10 mouse cellular contexts compared by ENCODE assay signal in genomic region chr11:86991241-86991640, GRCm38 (mm10). TPM values are rescaled to one million over a fixed set of nuclear protein-coding genes. Genes with fewer than 3 reads are reported as not detected.
DNase-seq lines count a peak whose midpoint lies in the region; ATAC-seq lines count a peak whose summit lies in the region.
"Had no signal": no experiment of that assay in that cellular context is flagged by ENCODE, and none has a peak within 500 bp of the region (broad histone marks: within the 10 kb centered on the region; RNA-seq: fewer than 3 reads in every experiment).

No protein-coding gene starts in this region.

- no peaks in the 10 kb centered on the region for H3K9me3 ChIP-seq in heart, embryonic 15.5 days (replicated peaks)
- no peaks in the 10 kb centered on the region for H3K9me3 ChIP-seq in liver, embryonic 11.5 days (ENCODE audit: control insufficient read depth, low read length)
- no peaks in the 10 kb centered on the region for H3K9me3 ChIP-seq in liver, embryonic 12.5 days (replicated peaks)
- no peaks in the 10 kb centered on the region for H3K9me3 ChIP-seq in forebrain, embryonic 15.5 days
- no peaks in the 10 kb centered on the region for H3K9me3 ChIP-seq in midbrain, embryonic 16.5 days (replicated peaks; ENCODE audit: control insufficient read depth, low read length, poor library complexity, severe bottlenecking)
- H3K9me3 ChIP-seq: lung, embryonic 15.5 days had no signal

- intact Hi-C loops in heart, postnatal 14 days (cut with DNase I) = loop anchor here (10.0 kb wide), 1 partner anchor 96 kb away; no protein-coding TSS in a partner anchor

- no peaks in the 10 kb centered on the region for H3K36me3 ChIP-seq in heart, embryonic 15.5 days
- no peaks in the 10 kb centered on the region for H3K36me3 ChIP-seq in liver, embryonic 11.5 days (ENCODE audit: control insufficient read depth, insufficient read depth, low read length)
- H3K36me3 ChIP-seq in liver, embryonic 12.5 days = no peaks in the 10 kb centered on the region
- H3K36me3 ChIP-seq in forebrain, embryonic 15.5 days = no peaks in the 10 kb centered on the region
- no peaks in the 10 kb centered on the region for H3K36me3 ChIP-seq in midbrain, embryonic 16.5 days (ENCODE audit: control insufficient read depth, insufficient read depth, low read length)
- H3K36me3 ChIP-seq: lung, embryonic 15.5 days had no signal

- no peak for ATAC-seq in heart, embryonic 15.5 days (replicated peaks; ENCODE audit: insufficient number of reproducible peaks, insufficient read depth, low FRiP score, low read depth)
- ATAC-seq in liver, embryonic 11.5 days (replicated peaks; ENCODE audit: low FRiP score) = no peak
- ATAC-seq in liver, embryonic 12.5 days = no peak
- ATAC-seq in forebrain, embryonic 15.5 days (replicated peaks) = no peak
- no peak for ATAC-seq in midbrain, embryonic 16.5 days

- no peaks in the 10 kb centered on the region for H3K27me3 ChIP-seq in heart, embryonic 15.5 days
- no peaks in the 10 kb centered on the region for H3K27me3 ChIP-seq in liver, embryonic 11.5 days (replicated peaks; ENCODE audit: control insufficient read depth, insufficient read depth, low read length)
- peaks cover 30% of the 10 kb centered on the region; the same call in 1 of the 2 replicates for H3K27me3 ChIP-seq in liver, embryonic 12.5 days (replicated peaks)
- no peaks in the 10 kb centered on the region for H3K27me3 ChIP-seq in forebrain, embryonic 15.5 days
- no peaks in the 10 kb centered on the region for H3K27me3 ChIP-seq in midbrain, embryonic 16.5 days (ENCODE audit: control insufficient read depth, insufficient read depth, low read depth, low read length)
- H3K27me3 ChIP-seq: lung, embryonic 15.5 days had no signal

- no peak for DNase-seq in heart, postnatal 14 days
- DNase-seq in liver, embryonic 11.5 days (ENCODE audit: low spot score) = no peak
- no peak for DNase-seq in frontal cortex, postnatal 14 days (ENCODE audit: low spot score in 2 of 2)
- no peak for DNase-seq in urinary bladder, postnatal 14 days (ENCODE audit: low spot score)
- DNase-seq: cerebellum, adult 18-20 months had no signal

- H3K4me2 ChIP-seq in heart, embryonic 15.5 days = peak overlapping the region; percentile 77
- peak overlapping the region; percentile 99; the same call in 1 of the 2 replicates for H3K4me2 ChIP-seq in liver, embryonic 11.5 days
- no peak overlapping the region for H3K4me2 ChIP-seq in liver, embryonic 12.5 days
- 0 out of 2 replicates have a peak overlapping the region, but pooled peaks have one; percentile 84 for H3K4me2 ChIP-seq in forebrain, embryonic 15.5 days (replicated peaks)
- peak overlapping the region; percentile 93 for H3K4me2 ChIP-seq in midbrain, embryonic 16.5 days (ENCODE audit: low read length)

- H3K4me1 ChIP-seq in heart, embryonic 15.5 days (replicated peaks) = peaks cover 61% of the 10 kb centered on the region
- peaks cover 19% of the 10 kb centered on the region for H3K4me1 ChIP-seq in liver, embryonic 11.5 days (replicated peaks; ENCODE audit: control insufficient read depth, insufficient read depth, low read length)
- H3K4me1 ChIP-seq in liver, embryonic 12.5 days = peaks cover 38% of the 10 kb centered on the region
- peaks cover 55% of the 10 kb centered on the region for H3K4me1 ChIP-seq in forebrain, embryonic 15.5 days
- peaks cover 36% of the 10 kb centered on the region for H3K4me1 ChIP-seq in midbrain, embryonic 16.5 days (ENCODE audit: control insufficient read depth, insufficient read depth, low read length)

- peak overlapping the region; percentile 96 for H3K4me3 ChIP-seq in heart, embryonic 15.5 days
- no peak overlapping the region for H3K4me3 ChIP-seq in liver, embryonic 11.5 days (ENCODE audit: low read depth, low read length)
- no peak overlapping the region for H3K4me3 ChIP-seq in liver, embryonic 12.5 days
- H3K4me3 ChIP-seq in forebrain, embryonic 15.5 days = 0 out of 2 replicates have a peak overlapping the region, but pooled peaks have one; percentile 95
- H3K4me3 ChIP-seq in midbrain, embryonic 16.5 days (ENCODE audit: low read depth, low read length) = no peak overlapping the region

- 90% methylated on average over 4 of the region's 4 CpGs for WGBS in heart, embryonic 15.5 days
- 83% methylated on average over 4 of the region's 4 CpGs for WGBS in liver, embryonic 11.5 days
- 73% methylated on average over 4 of the region's 4 CpGs for WGBS in liver, embryonic 12.5 days (ENCODE audit: insufficient replicate concordance)
- 87% methylated on average over 4 of the region's 4 CpGs for WGBS in forebrain, embryonic 15.5 days
- 92% methylated on average over 4 of the region's 4 CpGs for WGBS in midbrain, embryonic 16.5 days

- H3K27ac ChIP-seq in heart, embryonic 15.5 days = peak overlapping the region; percentile 98; the same call in 1 of the 2 replicates
- H3K27ac ChIP-seq in liver, embryonic 11.5 days (ENCODE audit: low read depth, low read length) = no peak overlapping the region
- H3K27ac ChIP-seq in liver, embryonic 12.5 days = no peak overlapping the region
- H3K27ac ChIP-seq in forebrain, embryonic 15.5 days (replicated peaks) = no peak overlapping the region
- no peak overlapping the region for H3K27ac ChIP-seq in midbrain, embryonic 16.5 days (ENCODE audit: low read length)
- H3K27ac ChIP-seq: lung, embryonic 15.5 days had no signal

- peak overlapping the region; percentile 95 for H3K9ac ChIP-seq in heart, embryonic 15.5 days
- H3K9ac ChIP-seq in liver, embryonic 11.5 days (ENCODE audit: low read depth, low read length) = no peak overlapping the region
- H3K9ac ChIP-seq in liver, embryonic 12.5 days = no peak overlapping the region
- no peak overlapping the region for H3K9ac ChIP-seq in forebrain, embryonic 15.5 days (replicated peaks)
- no peak overlapping the region for H3K9ac ChIP-seq in midbrain, embryonic 16.5 days (ENCODE audit: low read depth, low read length)

RNA-seq across cellular contexts. Expression of gene Ypel2, which starts 2.3 kb away (rescaled TPM):
- 20.8 and 23.1 TPM in 2 replicates for polyA plus RNA-seq in heart, embryonic 15.5 days (2015; fragmentation: Nextera tagmentation; extraction: Ambion mirVana)
- total RNA-seq in heart, postnatal 14 days (2021) = 10 to 100 TPM; 24.7 to 24.8 TPM
- 2.9 and 3.1 TPM in 2 replicates for polyA plus RNA-seq in liver, embryonic 11.5 days (2014; fragmentation: Nextera tagmentation; extraction: Ambion mirVana)
- 1.3 and 1.4 TPM in 2 replicates for polyA plus RNA-seq in liver, embryonic 12.5 days (2016; fragmentation: Nextera tagmentation; extraction: Ambion mirVana)
- 8.1 and 8.3 TPM in 2 replicates for polyA plus RNA-seq in forebrain, embryonic 15.5 days (2015; fragmentation: Nextera tagmentation; extraction: Ambion mirVana)
- polyA plus RNA-seq in midbrain, embryonic 16.5 days (2015; fragmentation: Nextera tagmentation; extraction: Ambion mirVana) = 5.7 and 6.5 TPM in 2 replicates

Comparison
In these comparisons a context has a peak if more than half of its experiments do, and no peak if none do; other contexts are left out.
1. H3K4me3 ChIP-seq: peak in heart, embryonic 15.5 days (single experiment) and forebrain, embryonic 15.5 days (single experiment); none in liver, embryonic 11.5 days (single experiment), liver, embryonic 12.5 days (single experiment) and midbrain, embryonic 16.5 days (single experiment).